Mouse (Mus musculus): ENCODE data around the gene V1ra8. TPM values are rescaled to one million over a fixed set of nuclear protein-coding genes. Genes with fewer than 3 reads are reported as not detected.
"Not testable (repeated sequence)": the region's sequence is repeated elsewhere in the genome, so short reads cannot be mapped to it uniquely, and the experiment has no call there.

V1ra8 gene
- not detected for total RNA-seq (2021)
- long read RNA-seq, experiment 1: 0 reads
- long read RNA-seq, experiment 2: 0 reads

GRCm38 (mm10) chr6:90202493-90202892 is at the start of gene V1ra8:
TSS of gene V1ra8 (plus strand) at chr6:90202793.
- not testable (repeated sequence) for DNase-seq

- no peak for DNase-seq
Observed at GRCm38 (mm10) chr6:90160139-90160538, 42.5 kb upstream of the V1ra8 start.

GRCm38 (mm10) chr6:90174508-90174907 is 28.1 kb upstream of the V1ra8 start, which contains the start of gene Vmn1r52:
TSS of gene Vmn1r52 (plus strand) at chr6:90174808.
- no peak for DNase-seq

- no peak for DNase-seq
Observed at GRCm38 (mm10) chr6:90224338-90224737, 21.7 kb downstream of the V1ra8 start, which contains the start of gene Vmn1r53. TSS of gene Vmn1r53 (minus strand) at chr6:90224438.

- DNase-seq: not testable (repeated sequence)
Observed at GRCm38 (mm10) chr6:90232114-90232513, 29.5 kb downstream of the V1ra8 start.

- DNase-seq: no peak
Observed at GRCm38 (mm10) chr6:90232681-90233080, 30.1 kb downstream of the V1ra8 start.

GRCm38 (mm10) chr6:90244019-90244418 is 41.4 kb downstream of the V1ra8 start:
- DNase-seq: no peak

GRCm38 (mm10) chr6:90246000-90246399 is 43.4 kb downstream of the V1ra8 start, which contains the start of gene Vmn1r54:
TSS of gene Vmn1r54 (plus strand) at chr6:90246300.
- DNase-seq: no peak

Other genes with a start within 250 kb of the V1ra8 start
- not detected for gene Vmn1r46, start 233.5 kb upstream of the V1ra8 start, total RNA-seq (2021)
- gene Vmn1r47, start 186.6 kb upstream of the V1ra8 start, total RNA-seq (2021): not detected
- gene Vmn1r48, start 166.0 kb upstream of the V1ra8 start, total RNA-seq (2021): not detected
- not detected for gene Vmn1r49, start 124.3 kb upstream of the V1ra8 start, total RNA-seq (2021)
- gene Vmn1r50, start 101.4 kb upstream of the V1ra8 start, total RNA-seq (2021): not detected
- gene Vmn1r51, start 80.2 kb upstream of the V1ra8 start, total RNA-seq (2021): not detected
- gene Vmn1r52, start 28.0 kb upstream of the V1ra8 start, total RNA-seq (2021): not detected
- not detected for gene Vmn1r53, start 21.6 kb downstream of the V1ra8 start, total RNA-seq (2021)
- not detected for gene Vmn1r54, start 43.5 kb downstream of the V1ra8 start, total RNA-seq (2021)
- not detected for gene BC048671, start 98.4 kb downstream of the V1ra8 start, total RNA-seq (2021)
- under 1 TPM in 1 of 2 experiments, not detected in 1; 0.17 TPM for gene Chst13, start 122.4 kb downstream of the V1ra8 start, total RNA-seq (2021)
- gene Uroc1, start 130.5 kb downstream of the V1ra8 start, total RNA-seq (2021): under 1 TPM; 0.20 to 0.53 TPM
- 10 to 100 TPM; 25.1 to 33.2 TPM for gene Zxdc, start 166.7 kb downstream of the V1ra8 start, total RNA-seq (2021)
- 1 to 10 TPM in 1 of 2 experiments, under 1 TPM in 1; 0.46 to 1.2 TPM for gene Cfap100, start 226.0 kb downstream of the V1ra8 start, total RNA-seq (2021)